Mouse (Mus musculus): Measurements from ENCODE around the gene Nid1.
A peak's percentile ranks its signal among the peaks of the same experiment; 100 is the strongest.
"Not testable (repeated sequence)": the region's sequence is repeated elsewhere in the genome, so short reads cannot be mapped to it uniquely, and the experiment has no call there.

Nid1 gene

DNA sequence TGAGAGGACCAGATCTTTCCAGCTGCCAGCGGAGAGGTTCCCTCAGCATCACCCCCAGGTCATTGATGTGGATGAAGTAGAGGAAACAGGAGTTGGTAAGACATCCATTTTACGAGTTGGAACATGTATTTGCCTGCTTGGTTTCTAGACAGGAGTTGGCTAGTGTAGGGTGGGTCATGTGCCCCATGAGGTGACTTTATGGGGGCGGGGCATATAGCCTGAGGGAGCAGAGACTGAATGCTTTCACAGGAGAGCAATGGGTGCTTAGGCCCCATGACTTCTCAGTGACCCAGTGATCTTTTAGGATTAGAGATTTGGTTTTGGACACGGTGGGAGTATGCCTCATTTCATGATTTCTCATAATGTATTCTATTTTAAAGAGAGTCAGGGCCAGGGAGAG is 31.2 kb downstream of the Nid1 start:
- no peak for DNase-seq (ENCODE audit: low read depth, low spot score)
- H3K36me3 ChIP-seq (ENCODE audit: control insufficient read depth, insufficient read depth, low read length, poor library complexity, severe bottlenecking): no peaks in the 10 kb centered on the region

DNA sequence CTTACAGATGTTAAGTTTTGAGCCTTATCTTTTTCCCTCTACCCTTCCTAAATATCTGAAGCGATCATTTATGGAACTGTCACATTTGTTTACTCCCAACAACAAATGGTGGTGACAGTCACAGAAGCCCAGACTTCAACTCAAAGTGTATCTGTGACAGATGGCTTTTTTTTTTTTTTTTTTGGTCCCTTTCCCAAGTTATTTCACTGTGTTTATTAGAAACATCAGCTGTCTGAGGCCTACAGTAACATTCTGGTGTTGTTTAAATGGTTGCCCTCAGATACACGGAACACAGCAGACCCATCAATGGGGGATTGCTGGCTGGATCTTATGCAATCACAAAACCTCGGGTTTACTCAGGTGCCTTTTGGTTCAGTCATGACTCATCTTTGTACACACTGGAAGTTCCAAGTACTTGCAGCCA is 34.0 kb downstream of the Nid1 start:
- DNase-seq (ENCODE audit: low read depth, low spot score): no peak
- Histone ChIP-seq H3K27me3 (ENCODE audit: control insufficient read depth, insufficient read depth, low read length, poor library complexity, severe bottlenecking) (no peaks in the 10 kb centered on the region), H3K36me3 (ENCODE audit: control insufficient read depth, insufficient read depth, low read length, poor library complexity, severe bottlenecking) (no peaks in the 10 kb centered on the region)

More for the DNA sequence above, 31.2 kb downstream of the Nid1 start:
- H3K27me3 ChIP-seq (ENCODE audit: control insufficient read depth, insufficient read depth, low read length, poor library complexity, severe bottlenecking): no peaks in the 10 kb centered on the region

DNA sequence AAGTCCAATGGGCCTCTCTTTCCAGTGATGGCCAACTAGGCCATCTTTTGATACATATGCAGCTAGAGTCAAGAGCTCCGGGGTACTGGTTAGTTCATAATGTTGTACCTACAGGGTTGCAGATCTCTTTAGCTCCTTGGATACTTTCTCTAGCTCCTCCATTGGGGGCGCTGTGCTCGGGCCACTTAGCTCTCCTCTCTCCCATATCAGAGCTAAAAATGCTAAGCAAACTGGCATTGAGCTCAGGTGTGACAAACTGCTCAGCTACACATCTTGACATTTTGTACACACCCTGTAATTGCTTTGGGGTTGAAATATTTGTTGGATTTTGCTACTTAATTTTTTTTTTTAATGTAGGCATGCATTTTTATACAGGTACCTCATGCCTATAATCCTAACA is 37.1 kb downstream of the Nid1 start:
- DNase-seq (ENCODE audit: low read depth, low spot score); H3K36me3 ChIP-seq (ENCODE audit: control insufficient read depth, insufficient read depth, low read length, poor library complexity, severe bottlenecking); H3K27me3 ChIP-seq (ENCODE audit: control insufficient read depth, insufficient read depth, low read length, poor library complexity, severe bottlenecking): not testable (repeated sequence)

DNA sequence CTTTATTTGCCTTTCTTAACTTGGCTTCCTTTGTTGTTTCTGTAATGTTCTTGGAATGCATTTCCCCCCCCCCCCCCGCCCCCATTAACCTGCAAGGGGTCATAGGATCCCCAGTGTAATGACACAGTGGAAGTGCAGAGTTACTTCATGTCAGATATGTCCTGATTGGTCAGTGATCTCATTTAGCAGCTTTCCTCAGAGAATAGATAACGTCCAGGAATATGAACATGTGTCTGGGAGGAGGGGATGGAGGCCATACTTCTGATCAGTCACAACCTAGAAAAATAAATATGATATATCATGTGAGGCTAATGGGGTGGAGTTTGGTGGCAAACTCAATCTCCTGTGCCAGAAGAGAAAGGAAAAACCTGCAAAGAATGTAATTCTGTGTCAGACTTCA is 37.6 kb downstream of the Nid1 start:
- no peaks in the 10 kb centered on the region for H3K36me3 ChIP-seq (ENCODE audit: control insufficient read depth, insufficient read depth, low read length, poor library complexity, severe bottlenecking)
- no peaks in the 10 kb centered on the region for H3K27me3 ChIP-seq (ENCODE audit: control insufficient read depth, insufficient read depth, low read length, poor library complexity, severe bottlenecking)
- DNase-seq (ENCODE audit: low read depth, low spot score): no peak

DNA sequence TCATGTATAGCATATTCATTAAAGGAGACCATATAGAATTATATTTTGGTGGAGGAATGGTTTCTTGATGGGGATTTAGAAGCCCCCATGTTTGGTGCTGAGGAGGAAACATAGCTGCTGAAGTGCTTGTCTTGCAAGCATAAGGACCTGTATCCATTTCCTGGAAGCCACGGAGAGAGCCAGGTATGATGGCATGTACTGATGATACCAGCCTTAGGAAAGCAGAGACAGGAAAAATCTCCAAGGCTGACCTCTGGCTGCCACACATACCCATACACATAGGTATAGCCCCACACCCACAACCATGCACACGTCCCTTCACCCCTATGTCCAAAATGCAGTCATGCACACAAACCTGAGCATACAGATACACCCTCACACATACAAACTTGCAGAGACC is 39.2 kb downstream of the Nid1 start:
- no peaks in the 10 kb centered on the region for H3K27me3 ChIP-seq (ENCODE audit: control insufficient read depth, insufficient read depth, low read length, poor library complexity, severe bottlenecking)
- no peaks in the 10 kb centered on the region for H3K36me3 ChIP-seq (ENCODE audit: control insufficient read depth, insufficient read depth, low read length, poor library complexity, severe bottlenecking)
- no peak for DNase-seq (ENCODE audit: low read depth, low spot score)

DNA sequence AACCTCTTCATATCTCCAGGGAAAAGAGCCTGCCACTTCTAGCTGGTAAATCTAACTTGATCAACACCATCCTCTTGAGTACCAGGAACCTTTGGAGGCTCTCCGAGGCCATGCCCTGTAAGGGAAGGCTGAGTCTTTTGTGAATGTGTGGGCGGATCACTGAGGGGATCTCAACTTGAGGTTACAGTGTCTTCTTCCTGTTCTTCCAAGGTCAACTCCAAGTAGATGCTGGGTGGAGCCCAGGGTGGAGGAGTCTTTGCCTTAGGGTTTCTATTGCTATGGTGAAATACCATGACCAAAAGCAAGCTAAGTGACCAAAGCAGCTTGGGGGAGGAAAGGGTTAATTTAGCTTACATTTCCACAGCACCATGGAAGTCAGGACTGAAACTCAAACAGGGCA is 39.7 kb downstream of the Nid1 start:
- Histone ChIP-seq H3K36me3 (ENCODE audit: control insufficient read depth, insufficient read depth, low read length, poor library complexity, severe bottlenecking) (no peaks in the 10 kb centered on the region), H3K27me3 (ENCODE audit: control insufficient read depth, insufficient read depth, low read length, poor library complexity, severe bottlenecking) (no peaks in the 10 kb centered on the region)
- no peak for DNase-seq (ENCODE audit: low read depth, low spot score)

DNA sequence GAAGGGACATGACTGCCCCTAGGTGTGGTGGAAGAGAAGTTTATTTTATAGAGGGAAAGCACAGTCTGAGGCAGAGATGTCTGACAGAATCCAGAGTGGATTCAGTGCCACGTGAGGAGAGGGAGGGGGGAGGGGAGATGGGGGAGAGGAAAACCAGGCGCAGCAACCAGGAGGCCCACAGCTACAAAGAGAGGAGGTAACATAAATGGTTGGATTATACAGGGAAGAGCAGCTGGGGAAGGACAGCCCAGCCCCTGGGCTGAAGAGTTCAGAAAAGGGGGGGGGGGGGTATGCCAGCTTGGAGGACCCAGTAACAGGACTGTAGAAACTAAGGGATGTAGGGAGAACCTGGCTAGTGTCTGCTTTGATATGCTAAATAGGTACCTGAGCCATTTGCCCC is 42.6 kb downstream of the Nid1 start:
- Histone ChIP-seq H3K36me3 (ENCODE audit: control insufficient read depth, insufficient read depth, low read length, poor library complexity, severe bottlenecking) (no peaks in the 10 kb centered on the region), H3K27me3 (ENCODE audit: control insufficient read depth, insufficient read depth, low read length, poor library complexity, severe bottlenecking) (no peaks in the 10 kb centered on the region)
- no peak for DNase-seq (ENCODE audit: low read depth, low spot score)

DNA sequence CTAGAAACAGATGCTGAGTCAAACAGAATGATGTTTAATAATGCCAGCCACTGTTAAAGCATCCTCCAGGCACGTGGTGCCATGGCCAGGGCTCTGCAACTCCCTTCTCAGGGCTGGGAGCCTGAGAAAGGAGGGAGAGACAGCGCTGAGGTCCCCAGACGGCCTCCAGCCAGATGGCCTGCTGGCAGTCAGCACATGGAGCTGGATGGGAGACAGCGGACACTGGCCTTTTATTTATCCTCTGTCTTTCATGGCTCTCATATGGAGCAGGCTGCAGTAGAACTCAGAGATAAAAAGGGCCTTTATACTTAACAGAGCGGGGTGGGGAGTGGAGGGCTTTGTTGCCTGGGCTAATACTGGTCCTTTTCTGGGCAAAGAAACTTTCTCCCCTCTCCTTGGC is 43.7 kb downstream of the Nid1 start:
- DNase-seq (ENCODE audit: low read depth, low spot score): no peak
- no peaks in the 10 kb centered on the region for H3K36me3 ChIP-seq (ENCODE audit: control insufficient read depth, insufficient read depth, low read length, poor library complexity, severe bottlenecking)

DNA sequence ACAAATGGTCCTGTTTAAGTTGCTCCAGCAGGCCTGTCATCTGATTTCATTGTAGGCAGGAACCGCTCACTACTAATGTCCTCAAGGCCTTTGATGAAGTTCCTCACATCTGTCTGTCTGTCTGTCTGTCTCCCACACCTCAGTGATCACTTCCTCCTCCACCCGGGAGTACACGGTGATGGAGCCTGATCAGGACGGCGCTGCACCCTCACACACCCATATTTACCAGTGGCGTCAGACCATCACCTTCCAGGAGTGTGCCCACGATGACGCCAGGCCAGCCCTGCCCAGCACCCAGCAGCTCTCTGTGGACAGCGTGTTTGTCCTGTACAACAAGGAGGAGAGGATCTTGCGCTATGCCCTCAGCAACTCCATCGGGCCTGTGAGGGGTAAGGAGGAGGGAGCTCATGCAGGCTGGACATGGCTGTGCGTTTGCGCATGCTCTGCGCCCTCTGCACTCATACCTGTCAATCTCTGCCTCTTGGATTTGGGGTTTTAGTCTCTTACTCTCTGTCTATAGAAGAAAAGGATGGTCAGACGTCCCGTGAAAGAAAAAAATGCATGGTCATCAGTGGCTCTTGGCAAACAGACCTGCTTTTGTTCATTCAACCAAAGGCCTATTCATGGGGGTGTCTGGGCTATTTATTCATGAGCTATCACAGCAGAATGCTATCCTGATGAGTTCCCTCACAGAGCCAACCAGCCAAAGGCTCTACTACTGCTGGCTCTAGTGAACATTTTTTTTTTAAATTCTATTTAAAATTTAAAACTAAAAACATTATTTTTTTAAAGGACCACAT is 44.7 kb downstream of the Nid1 start:
- no peak for DNase-seq (ENCODE audit: low read depth, low spot score)
- Histone ChIP-seq H3K27me3 (ENCODE audit: control insufficient read depth, insufficient read depth, low read length, poor library complexity, severe bottlenecking) (no peaks in the 10 kb centered on the region), H3K36me3 (ENCODE audit: control insufficient read depth, insufficient read depth, low read length, poor library complexity, severe bottlenecking) (no peaks in the 10 kb centered on the region)

More for the DNA sequence above, 43.7 kb downstream of the Nid1 start:
- H3K27me3 ChIP-seq (ENCODE audit: control insufficient read depth, insufficient read depth, low read length, poor library complexity, severe bottlenecking): no peaks in the 10 kb centered on the region

DNA sequence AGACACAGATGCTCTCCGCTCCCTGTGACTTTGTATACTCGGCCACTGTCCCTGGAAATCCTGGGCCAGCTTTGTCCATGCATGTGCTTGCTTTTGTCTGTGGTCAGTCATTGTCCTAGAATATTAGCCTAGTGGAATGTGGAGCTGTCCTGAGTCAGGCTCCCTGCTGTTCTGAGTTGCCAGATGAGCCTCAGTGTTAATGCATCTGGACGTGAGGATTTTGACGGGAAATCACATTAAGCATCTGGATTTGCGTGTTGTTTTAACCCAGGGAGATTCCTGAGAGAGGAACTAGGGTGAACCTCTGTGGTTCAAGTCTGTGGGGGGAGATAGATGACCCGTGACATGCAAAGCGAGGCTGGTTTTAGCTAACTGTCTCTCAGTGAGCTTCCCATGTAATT is 47.0 kb downstream of the Nid1 start:
- DNase-seq (ENCODE audit: low read depth, low spot score): peak; percentile 62
- H3K36me3 ChIP-seq (ENCODE audit: control insufficient read depth, insufficient read depth, low read length, poor library complexity, severe bottlenecking): no peaks in the 10 kb centered on the region
- H3K27me3 ChIP-seq (ENCODE audit: control insufficient read depth, insufficient read depth, low read length, poor library complexity, severe bottlenecking): no peaks in the 10 kb centered on the region

DNA sequence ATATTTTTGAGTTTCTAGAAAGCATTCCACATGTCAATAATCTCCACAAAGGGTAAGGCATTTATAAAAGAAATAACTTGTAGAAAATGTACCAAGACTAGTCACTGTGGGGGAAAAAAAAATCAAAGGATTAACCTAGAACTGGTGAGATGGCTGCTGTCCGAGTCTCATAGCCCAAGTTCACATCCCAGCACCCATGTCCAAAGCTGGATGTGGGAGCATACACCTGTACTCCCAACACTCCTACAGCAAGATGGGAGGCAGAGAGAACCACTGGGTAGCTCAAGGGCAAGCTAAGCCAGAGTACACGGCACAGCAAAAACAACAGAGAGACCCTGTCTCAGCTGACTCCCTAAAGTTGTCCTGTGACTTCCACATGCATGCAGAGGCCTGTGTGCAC is 47.5 kb downstream of the Nid1 start:
- Histone ChIP-seq H3K36me3 (ENCODE audit: control insufficient read depth, insufficient read depth, low read length, poor library complexity, severe bottlenecking) (no peaks in the 10 kb centered on the region), H3K27me3 (ENCODE audit: control insufficient read depth, insufficient read depth, low read length, poor library complexity, severe bottlenecking) (no peaks in the 10 kb centered on the region)
- no peak for DNase-seq (ENCODE audit: low read depth, low spot score)

DNA sequence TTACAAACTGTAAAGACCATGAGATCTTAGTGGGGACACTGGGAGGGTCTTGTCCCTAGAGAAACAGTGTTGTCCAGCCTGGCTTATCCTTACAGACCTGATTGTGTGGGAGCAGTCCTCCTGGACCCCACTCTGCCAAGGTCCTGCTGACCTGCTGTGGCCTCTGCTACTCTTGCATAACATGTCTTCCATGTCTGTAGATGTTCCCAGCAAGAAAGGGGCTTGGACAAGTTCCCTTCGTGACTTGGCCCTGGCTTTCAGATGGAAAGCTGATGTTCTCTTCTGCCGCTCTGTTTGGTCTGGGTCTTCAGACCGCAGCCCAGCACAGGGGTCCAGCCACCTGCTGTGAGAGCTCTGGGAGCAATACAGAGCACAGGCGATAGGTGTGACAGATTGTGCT is 48.3 kb downstream of the Nid1 start:
- no peak for DNase-seq (ENCODE audit: low read depth, low spot score)
- Histone ChIP-seq H3K27me3 (ENCODE audit: control insufficient read depth, insufficient read depth, low read length, poor library complexity, severe bottlenecking) (no peaks in the 10 kb centered on the region), H3K36me3 (ENCODE audit: control insufficient read depth, insufficient read depth, low read length, poor library complexity, severe bottlenecking) (no peaks in the 10 kb centered on the region)

DNA sequence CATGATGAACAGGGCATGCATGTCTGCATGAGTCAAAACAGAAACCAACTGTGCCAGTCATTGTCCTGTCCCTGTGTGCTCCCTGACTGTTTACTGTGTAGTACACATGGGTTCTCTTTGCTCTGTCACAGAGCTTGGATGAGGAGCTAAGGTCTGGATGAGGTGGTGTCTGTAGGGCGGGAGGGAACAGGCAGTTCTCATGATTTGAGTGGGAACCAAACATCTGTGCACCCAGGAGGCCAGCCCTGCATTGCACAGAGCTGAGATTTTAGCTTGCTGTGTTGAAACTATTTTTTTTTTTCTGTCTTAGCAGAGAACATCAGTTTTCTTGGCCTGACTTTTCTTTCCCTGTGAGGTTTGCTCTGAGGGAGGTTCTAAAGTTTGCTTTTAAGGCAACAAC is 50.5 kb downstream of the Nid1 start:
- Histone ChIP-seq H3K36me3 (ENCODE audit: control insufficient read depth, insufficient read depth, low read length, poor library complexity, severe bottlenecking) (no peaks in the 10 kb centered on the region), H3K27me3 (ENCODE audit: control insufficient read depth, insufficient read depth, low read length, poor library complexity, severe bottlenecking) (no peaks in the 10 kb centered on the region)
- DNase-seq (ENCODE audit: low read depth, low spot score): no peak

DNA sequence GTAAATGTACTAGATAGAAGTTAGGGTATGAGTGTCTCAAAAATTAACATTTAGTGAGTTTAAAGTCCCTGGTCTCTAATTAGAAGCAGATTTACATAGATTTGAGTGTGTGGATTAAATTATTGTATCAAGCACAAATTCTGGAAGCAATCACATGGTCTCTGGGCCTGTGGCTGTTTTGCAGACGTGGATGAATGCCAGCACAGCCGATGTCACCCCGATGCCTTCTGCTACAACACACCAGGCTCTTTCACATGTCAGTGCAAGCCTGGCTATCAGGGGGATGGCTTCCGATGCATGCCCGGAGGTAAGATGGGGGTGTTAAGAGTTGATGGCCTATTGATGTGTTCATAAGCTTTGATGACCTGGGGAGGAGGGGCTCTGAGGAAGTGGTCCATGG is 52.5 kb downstream of the Nid1 start:
- Histone ChIP-seq H3K27me3 (ENCODE audit: control insufficient read depth, insufficient read depth, low read length, poor library complexity, severe bottlenecking) (no peaks in the 10 kb centered on the region), H3K36me3 (ENCODE audit: control insufficient read depth, insufficient read depth, low read length, poor library complexity, severe bottlenecking) (no peaks in the 10 kb centered on the region)
- no peak for DNase-seq (ENCODE audit: low read depth, low spot score)

DNA sequence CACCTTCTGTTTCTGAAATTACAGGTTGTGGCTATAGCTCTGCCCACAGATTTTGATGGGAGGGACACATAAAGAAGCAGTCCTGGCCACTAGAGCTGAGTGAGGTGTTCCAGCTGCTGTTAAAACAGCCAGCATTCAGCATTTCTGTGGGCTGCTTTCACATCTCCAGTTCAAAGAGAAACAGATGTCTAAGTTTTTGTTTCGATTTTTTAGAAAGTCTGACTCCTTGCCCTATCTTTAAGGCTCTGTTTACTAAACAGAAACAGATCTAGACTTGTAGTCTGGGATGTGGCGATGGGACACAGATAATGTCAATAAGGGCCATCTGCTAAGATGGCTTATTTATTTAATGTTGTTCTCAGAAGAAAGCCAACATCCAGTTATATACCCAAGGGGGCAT is 54.8 kb downstream of the Nid1 start:
- Histone ChIP-seq H3K27me3 (ENCODE audit: control insufficient read depth, insufficient read depth, low read length, poor library complexity, severe bottlenecking) (no peaks in the 10 kb centered on the region), H3K36me3 (ENCODE audit: control insufficient read depth, insufficient read depth, low read length, poor library complexity, severe bottlenecking) (no peaks in the 10 kb centered on the region)
- DNase-seq (ENCODE audit: low read depth, low spot score): no peak

DNA sequence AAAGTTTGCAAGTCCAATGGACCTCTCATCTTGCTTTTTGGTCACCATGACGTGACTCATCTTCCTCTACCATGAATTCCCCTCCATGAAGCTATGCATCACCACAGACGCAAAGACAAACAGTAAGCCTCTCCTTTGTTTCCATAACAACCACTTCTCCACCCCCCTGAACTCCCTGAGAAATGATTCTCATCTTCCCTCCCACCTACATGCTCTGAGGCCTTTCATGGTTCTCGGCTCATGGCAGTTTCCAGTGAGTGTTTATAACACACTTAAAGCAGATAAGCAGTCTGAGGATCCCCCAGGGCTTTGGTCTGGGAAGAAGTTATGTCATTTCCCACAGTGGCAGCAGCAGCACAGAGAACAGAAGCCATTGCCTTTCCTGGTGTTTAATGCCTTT is 56.2 kb downstream of the Nid1 start:
- no peaks in the 10 kb centered on the region for H3K27me3 ChIP-seq (ENCODE audit: control insufficient read depth, insufficient read depth, low read length, poor library complexity, severe bottlenecking)
- no peaks in the 10 kb centered on the region for H3K36me3 ChIP-seq (ENCODE audit: control insufficient read depth, insufficient read depth, low read length, poor library complexity, severe bottlenecking)
- no peak for DNase-seq (ENCODE audit: low read depth, low spot score)

Data from splenic B cell, adult 2 months (primary cell).